Mouse (Mus musculus): ENCODE data around the gene Slc51a. TPM values are rescaled to one million over a fixed set of nuclear protein-coding genes. Genes with fewer than 3 reads are reported as not detected.
"Not testable (repeated sequence)": the region's sequence is repeated elsewhere in the genome, so short reads cannot be mapped to it uniquely, and the experiment has no call there.

The Slc51a gene
- polyA plus RNA-seq, 1 experiment: 0.14 TPM

DNA sequence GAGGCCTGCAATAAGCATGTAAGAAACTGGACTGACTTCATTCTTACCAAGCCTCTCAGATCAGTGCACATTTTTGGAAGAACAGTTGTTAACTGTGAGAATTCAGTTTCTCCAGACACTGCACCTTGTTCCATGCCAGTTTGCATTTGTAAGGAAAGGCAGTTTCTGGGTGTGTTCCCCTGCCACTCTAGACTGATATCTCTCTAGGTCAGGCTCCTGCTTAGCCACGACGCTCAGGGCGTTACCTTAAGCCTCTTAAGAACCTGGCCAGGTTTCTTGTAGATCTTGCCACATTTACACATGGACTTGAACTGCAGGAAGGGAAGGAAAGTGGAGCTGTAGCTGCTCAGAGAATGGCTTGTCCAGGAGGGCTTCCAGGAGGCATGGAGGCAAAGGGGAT, 38.0 kb downstream of the Slc51a start:
- Histone ChIP-seq H3K27me3 (ENCODE audit: control insufficient read depth, insufficient read depth, insufficient read length) (no peaks in the 10 kb centered on the region), H3K79me3 (ENCODE audit: low read depth) (no peaks in the 10 kb centered on the region), H3K4me3 (ENCODE audit: insufficient read depth, poor library complexity, severe bottlenecking) (no peak overlapping the region), H3K79me2 (ENCODE audit: control insufficient read depth, insufficient read depth) (no peaks in the 10 kb centered on the region), H3K36me3 (ENCODE audit: control insufficient read depth, insufficient read depth) (peaks cover 8% of the 10 kb centered on the region), H3ac (ENCODE audit: control insufficient read depth, insufficient read length, low read depth) (no peak overlapping the region)
- no peak for TF ChIP-seq MYOD1 (IDR thresholded peaks at IDR 0.05; ENCODE audit: control insufficient read depth, insufficient read length, low read depth)
- no peak for TF ChIP-seq USF1 (IDR thresholded peaks at IDR 0.05; ENCODE audit: low read depth)
- no peak for TF ChIP-seq FOSL1 (IDR thresholded peaks at IDR 0.05; ENCODE audit: insufficient read depth, low read length, poor library complexity, severe bottlenecking)
- TF ChIP-seq CEBPB (IDR thresholded peaks at IDR 0.05; ENCODE audit: low read depth): no peak
- TF ChIP-seq CTCF (IDR thresholded peaks at IDR 0.05; ENCODE audit: control insufficient read depth, insufficient read depth, insufficient read length): no peak
- TF ChIP-seq MAX (IDR thresholded peaks at IDR 0.05): no peak
- TF ChIP-seq MYOG (IDR thresholded peaks at IDR 0.05; ENCODE audit: control insufficient read depth, extremely low read depth, insufficient read length): no peak

- no peak overlapping the region for H3ac ChIP-seq (ENCODE audit: control insufficient read depth, insufficient read length, low read depth)
- H3K79me2 ChIP-seq (ENCODE audit: control insufficient read depth, insufficient read depth): no peaks in the 10 kb centered on the region
- H3K36me3 ChIP-seq (ENCODE audit: control insufficient read depth, insufficient read depth): no peaks in the 10 kb centered on the region
- no peak for TF ChIP-seq MYOG (IDR thresholded peaks at IDR 0.05; ENCODE audit: control insufficient read depth, extremely low read depth, insufficient read length)
- no peak for TF ChIP-seq FOSL1 (IDR thresholded peaks at IDR 0.05; ENCODE audit: insufficient read depth, low read length, poor library complexity, severe bottlenecking)
- no peak for TF ChIP-seq USF1 (IDR thresholded peaks at IDR 0.05; ENCODE audit: low read depth)
- no peak for TF ChIP-seq CTCF (IDR thresholded peaks at IDR 0.05; ENCODE audit: control insufficient read depth, insufficient read depth, insufficient read length)
- no peak for TF ChIP-seq MYOD1 (IDR thresholded peaks at IDR 0.05; ENCODE audit: control insufficient read depth, insufficient read length, low read depth)
- no peak for TF ChIP-seq MAX (IDR thresholded peaks at IDR 0.05)
- no peak for TF ChIP-seq CEBPB (IDR thresholded peaks at IDR 0.05; ENCODE audit: low read depth)
- no peaks in the 10 kb centered on the region for H3K27me3 ChIP-seq (ENCODE audit: control insufficient read depth, insufficient read depth, insufficient read length)
- no peaks in the 10 kb centered on the region for H3K79me3 ChIP-seq (ENCODE audit: low read depth)
- no peak overlapping the region for H3K4me3 ChIP-seq (ENCODE audit: insufficient read depth, poor library complexity, severe bottlenecking)
Measured at GRCm38 (mm10) chr16:32446563-32447138, 41.0 kb downstream of the Slc51a start.

GRCm38 (mm10) chr16:32445558-32445957, 42.1 kb downstream of the Slc51a start:
- TF ChIP-seq MYOG (IDR thresholded peaks at IDR 0.05; ENCODE audit: control insufficient read depth, extremely low read depth, insufficient read length): no peak
- no peak for TF ChIP-seq MYOD1 (IDR thresholded peaks at IDR 0.05; ENCODE audit: control insufficient read depth, insufficient read length, low read depth)
- TF ChIP-seq CTCF (IDR thresholded peaks at IDR 0.05; ENCODE audit: control insufficient read depth, insufficient read depth, insufficient read length): no peak
- no peak for TF ChIP-seq FOSL1 (IDR thresholded peaks at IDR 0.05; ENCODE audit: insufficient read depth, low read length, poor library complexity, severe bottlenecking)
- no peak for TF ChIP-seq MAX (IDR thresholded peaks at IDR 0.05)
- TF ChIP-seq CEBPB (IDR thresholded peaks at IDR 0.05; ENCODE audit: low read depth): no peak
- TF ChIP-seq USF1 (IDR thresholded peaks at IDR 0.05; ENCODE audit: low read depth): no peak
- Histone ChIP-seq H3K79me3 (ENCODE audit: low read depth) (no peaks in the 10 kb centered on the region), H3K4me3 (ENCODE audit: insufficient read depth, poor library complexity, severe bottlenecking) (no peak overlapping the region), H3ac (ENCODE audit: control insufficient read depth, insufficient read length, low read depth) (no peak overlapping the region), H3K27me3 (ENCODE audit: control insufficient read depth, insufficient read depth, insufficient read length) (no peaks in the 10 kb centered on the region), H3K79me2 (ENCODE audit: control insufficient read depth, insufficient read depth) (no peaks in the 10 kb centered on the region), H3K36me3 (ENCODE audit: control insufficient read depth, insufficient read depth) (no peaks in the 10 kb centered on the region)

GRCm38 (mm10) chr16:32444615-32445014, 43.1 kb downstream of the Slc51a start:
- not testable (repeated sequence) for H3K79me3 ChIP-seq (ENCODE audit: low read depth); H3K36me3 ChIP-seq (ENCODE audit: control insufficient read depth, insufficient read depth); H3K27me3 ChIP-seq (ENCODE audit: control insufficient read depth, insufficient read depth, insufficient read length); H3ac ChIP-seq (ENCODE audit: control insufficient read depth, insufficient read length, low read depth); H3K4me3 ChIP-seq (ENCODE audit: insufficient read depth, poor library complexity, severe bottlenecking); H3K79me2 ChIP-seq (ENCODE audit: control insufficient read depth, insufficient read depth)

- H3K36me3 ChIP-seq (ENCODE audit: control insufficient read depth, insufficient read depth): no peaks in the 10 kb centered on the region
- TF ChIP-seq MAX (IDR thresholded peaks at IDR 0.05) (no peak), MYOG (IDR thresholded peaks at IDR 0.05; ENCODE audit: control insufficient read depth, extremely low read depth, insufficient read length) (no peak), USF1 (IDR thresholded peaks at IDR 0.05; ENCODE audit: low read depth) (no peak)
- H3K79me3 ChIP-seq (ENCODE audit: low read depth): no peaks in the 10 kb centered on the region
- H3ac ChIP-seq (ENCODE audit: control insufficient read depth, insufficient read length, low read depth): no peak overlapping the region
- no peaks in the 10 kb centered on the region for H3K79me2 ChIP-seq (ENCODE audit: control insufficient read depth, insufficient read depth)
- H3K4me3 ChIP-seq (ENCODE audit: insufficient read depth, poor library complexity, severe bottlenecking): no peak overlapping the region
- H3K27me3 ChIP-seq (ENCODE audit: control insufficient read depth, insufficient read depth, insufficient read length): no peaks in the 10 kb centered on the region
Measured at GRCm38 (mm10) chr16:32441432-32441831, 46.2 kb downstream of the Slc51a start.

GRCm38 (mm10) chr16:32437266-32437665, 50.4 kb downstream of the Slc51a start:
- H3K27me3 ChIP-seq (ENCODE audit: control insufficient read depth, insufficient read depth, insufficient read length): no peaks in the 10 kb centered on the region
- H3ac ChIP-seq (ENCODE audit: control insufficient read depth, insufficient read length, low read depth): no peak overlapping the region
- peaks cover 9% of the 10 kb centered on the region for H3K79me2 ChIP-seq (ENCODE audit: control insufficient read depth, insufficient read depth)
- H3K79me3 ChIP-seq (ENCODE audit: low read depth): peaks cover 4% of the 10 kb centered on the region
- H3K36me3 ChIP-seq (ENCODE audit: control insufficient read depth, insufficient read depth): no peaks in the 10 kb centered on the region
- TF ChIP-seq CEBPB (IDR thresholded peaks at IDR 0.05; ENCODE audit: low read depth): no peak
- no peak for TF ChIP-seq MYOD1 (IDR thresholded peaks at IDR 0.05; ENCODE audit: control insufficient read depth, insufficient read length, low read depth)
- TF ChIP-seq FOSL1 (IDR thresholded peaks at IDR 0.05; ENCODE audit: insufficient read depth, low read length, poor library complexity, severe bottlenecking): no peak
- TF ChIP-seq MAX (IDR thresholded peaks at IDR 0.05): no peak
- TF ChIP-seq MYOG (IDR thresholded peaks at IDR 0.05; ENCODE audit: control insufficient read depth, extremely low read depth, insufficient read length): no peak
- TF ChIP-seq CTCF (IDR thresholded peaks at IDR 0.05; ENCODE audit: control insufficient read depth, insufficient read depth, insufficient read length): no peak
- no peak for TF ChIP-seq USF1 (IDR thresholded peaks at IDR 0.05; ENCODE audit: low read depth)
- H3K4me3 ChIP-seq (ENCODE audit: insufficient read depth, poor library complexity, severe bottlenecking): no peak overlapping the region

Data from C2C12 (cell line).